Mouse (Mus musculus) CD8-positive naive resting alpha-beta T cell, adult 2 months (primary cell): Measurements from ENCODE around the gene Srgn.
A peak's percentile ranks its signal among the peaks of the same experiment; 100 is the strongest.

ENCODE experiments used
- DNase-seq, 2 experiments: peaks; one replicate each; pipeline ENCODE4 v3.0.0; 2022; ENCODE audit warnings: low read depth in 2 of 2, low spot score in 2 of 2

Srgn gene

DNA sequence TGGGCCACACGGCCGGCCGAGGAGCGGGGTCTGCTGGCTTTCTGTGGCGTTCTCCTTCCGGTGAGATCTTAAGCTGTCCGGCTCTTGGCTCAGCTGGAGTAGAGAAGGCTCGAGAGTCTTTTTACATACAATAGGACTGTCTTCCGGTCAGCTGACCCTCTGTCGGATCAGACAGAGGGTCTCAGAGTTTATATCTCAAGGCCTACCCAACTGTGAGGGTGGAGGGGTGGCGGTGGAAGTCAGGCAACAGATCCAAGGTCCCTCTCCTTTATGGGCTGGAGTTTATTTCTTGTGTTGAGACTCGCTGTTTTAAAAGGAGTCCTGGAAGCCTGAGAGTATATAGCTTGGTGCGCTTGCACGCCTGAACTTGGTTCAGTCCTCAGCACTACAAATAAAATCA lies at the start of gene Srgn:
Gene Srgn (minus strand): TSS at position 101 of the 400 bp plus-strand sequence.
- no peak for DNase-seq

DNA sequence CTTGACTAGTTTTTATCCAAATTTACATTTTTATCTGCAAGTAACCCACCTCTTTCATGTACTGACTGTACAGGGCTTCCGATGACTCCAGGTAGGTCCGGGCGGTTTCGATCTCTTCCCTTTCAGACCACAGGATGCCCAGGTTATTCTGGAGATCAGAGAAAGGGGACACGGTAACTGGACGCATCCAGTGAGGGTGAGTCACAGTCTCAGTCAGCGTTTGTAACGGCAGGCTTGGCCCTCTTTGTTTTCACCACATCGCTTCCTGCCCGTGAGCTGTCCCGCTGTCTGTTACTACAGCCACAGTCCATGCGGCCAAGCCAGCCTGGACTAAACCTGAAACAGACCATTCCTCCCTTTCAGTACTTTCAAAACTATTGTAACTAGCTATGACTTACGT lies 47.8 kb upstream of the Srgn start:
- DNase-seq, result no peak

DNA sequence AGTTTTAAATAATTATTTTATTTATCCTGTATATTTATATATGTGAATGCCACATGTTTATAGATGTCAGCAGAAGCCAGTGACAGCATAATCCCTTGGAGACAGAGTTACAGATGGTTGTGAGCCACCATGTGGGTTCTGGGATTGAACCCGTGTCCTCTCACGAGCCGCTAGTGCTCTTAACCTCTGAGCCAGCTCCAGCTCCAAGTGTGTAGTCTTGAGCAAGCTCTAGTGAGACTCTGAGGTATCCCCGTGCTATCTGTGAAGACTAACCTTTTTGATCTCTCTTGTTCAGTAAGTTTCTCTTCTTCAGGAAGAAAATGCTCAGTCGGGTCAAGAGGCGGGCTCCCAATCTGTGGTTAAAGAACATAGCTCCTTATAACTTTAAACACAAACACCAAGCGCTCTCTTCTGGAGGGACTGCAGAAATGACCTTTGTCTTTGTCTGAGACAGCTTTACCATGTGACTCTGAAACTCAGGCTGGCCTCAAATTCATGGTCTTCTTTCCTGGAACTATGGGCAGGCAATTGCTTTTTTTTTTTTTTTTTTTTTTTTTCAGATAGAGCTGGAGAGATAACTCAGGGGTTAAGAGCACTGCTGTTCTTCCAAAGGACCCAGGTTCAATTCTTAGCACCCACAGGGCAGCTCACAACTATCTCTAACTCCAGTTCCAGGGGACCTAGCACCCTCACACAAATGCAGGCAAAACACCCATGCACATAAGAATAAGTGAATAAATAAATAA lies 43.0 kb upstream of the Srgn start:
- DNase-seq, result no peak

DNA sequence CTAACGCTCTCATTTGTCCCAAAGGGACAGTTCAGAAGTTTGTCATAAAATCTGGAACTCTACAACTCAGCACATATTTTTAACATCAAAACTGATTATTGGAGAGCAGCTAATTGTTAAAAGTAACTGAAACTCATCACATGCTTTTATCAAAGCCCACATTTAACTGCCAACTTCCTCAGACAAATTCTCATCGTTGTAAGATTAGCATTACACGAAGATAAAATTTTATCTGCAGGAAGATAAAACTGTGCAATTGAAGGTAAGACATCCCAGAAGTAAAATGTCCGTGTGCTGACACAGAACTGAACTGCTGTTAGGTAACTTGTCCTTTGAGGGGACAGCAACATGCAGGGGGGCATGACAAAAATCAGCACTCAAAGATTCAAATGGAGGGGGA lies 41.6 kb upstream of the Srgn start:
- no peak for DNase-seq

DNA sequence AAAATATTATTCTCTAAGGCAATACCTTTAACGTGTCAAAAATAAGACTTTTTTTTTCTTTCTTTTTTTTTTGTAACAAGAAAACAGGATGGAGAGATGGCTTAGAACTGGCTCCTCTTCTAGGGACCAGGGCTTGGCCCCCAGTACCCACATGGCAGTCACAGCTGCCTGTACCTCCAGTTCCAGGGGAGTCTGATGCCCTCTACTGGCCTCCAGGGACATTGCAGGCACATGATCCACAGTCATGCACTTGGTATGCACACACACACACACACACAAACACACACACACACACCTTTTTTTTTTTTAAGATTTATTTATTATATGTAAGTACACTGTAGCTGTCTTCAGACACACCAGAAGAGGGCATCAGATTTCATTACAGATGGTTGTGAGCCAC lies 30.5 kb upstream of the Srgn start:
- no peak for DNase-seq

DNA sequence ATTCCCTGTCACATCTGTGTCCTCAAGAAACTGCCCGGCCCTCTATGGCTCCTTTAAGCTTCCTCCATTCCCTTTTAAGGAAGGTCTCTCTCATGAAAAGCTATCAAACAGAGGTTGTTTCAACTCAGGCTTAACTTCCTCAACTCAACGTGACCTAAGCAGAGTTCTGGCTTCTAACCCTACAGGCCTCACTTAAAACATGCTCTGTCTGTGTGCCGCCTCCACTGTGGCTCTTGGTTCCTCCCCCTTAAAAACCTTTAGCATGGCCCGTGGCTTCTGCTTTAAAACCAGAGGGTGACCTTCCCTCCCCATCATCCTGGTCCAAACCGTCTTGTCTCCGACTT lies 29.3 kb upstream of the Srgn start:
- DNase-seq, result no peak

DNA sequence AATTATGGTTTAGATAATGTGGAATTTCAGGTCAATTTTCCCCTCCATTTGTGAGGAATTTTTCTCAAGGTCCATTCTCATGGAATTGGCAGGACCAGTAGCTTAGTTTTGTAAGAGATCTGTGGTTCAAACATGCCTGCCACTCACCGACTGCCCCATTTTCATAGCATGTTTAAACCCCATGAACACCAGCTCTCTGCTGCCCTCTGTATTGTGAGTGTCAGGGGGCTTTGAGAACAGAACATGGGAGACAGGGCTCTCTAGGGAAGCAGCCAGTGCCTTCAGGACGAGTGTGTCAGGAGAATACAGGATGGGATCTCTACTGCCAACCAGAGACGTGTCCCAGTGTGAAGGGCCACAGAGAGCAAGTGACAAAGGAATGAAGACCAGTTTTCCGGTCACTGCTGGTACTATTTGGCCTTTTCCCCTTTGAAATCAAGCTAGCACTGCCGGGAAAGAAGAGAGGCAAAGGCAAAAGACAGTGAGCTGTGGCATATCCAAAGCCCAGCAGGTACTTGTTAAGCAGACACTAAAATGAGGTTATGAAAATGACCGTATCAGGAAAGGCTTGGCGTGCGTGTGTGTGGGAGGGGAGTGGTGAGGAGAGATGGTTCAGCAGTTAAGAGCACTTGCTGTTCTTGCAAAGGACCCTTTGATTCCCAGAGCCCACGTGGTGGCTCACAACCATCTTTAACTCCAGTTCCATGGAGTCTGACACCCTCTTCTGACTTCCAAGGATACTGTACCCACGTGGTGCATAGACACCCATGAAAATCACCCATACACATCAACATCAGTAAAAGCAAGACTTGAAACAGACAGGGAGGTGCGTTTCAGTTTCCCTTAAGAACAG lies 28.7 kb upstream of the Srgn start:
- no peak for DNase-seq

DNA sequence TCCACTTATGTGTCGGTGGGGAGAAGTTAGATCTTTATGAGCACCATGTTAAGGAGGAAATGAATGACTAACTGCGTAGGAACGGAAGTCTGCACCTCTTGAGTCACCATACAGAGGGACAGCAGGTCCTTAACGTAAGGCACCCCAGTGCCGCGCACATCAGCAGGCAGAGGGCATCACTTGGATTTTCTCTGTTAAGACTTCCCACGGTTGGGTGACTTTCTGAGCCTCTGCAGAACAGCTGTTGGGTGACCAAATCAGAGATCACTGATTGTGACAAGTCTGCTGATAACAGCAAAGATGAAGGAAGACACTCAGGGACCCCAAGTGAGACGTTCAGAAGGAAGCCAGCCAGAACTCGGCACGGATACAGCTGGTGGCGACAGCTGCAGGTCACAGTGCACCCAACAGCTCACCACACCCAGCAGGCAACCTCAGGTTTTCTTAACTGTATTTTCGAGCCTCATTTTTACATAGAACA lies 26.4 kb upstream of the Srgn start:
- DNase-seq, result peak; percentile 18 to 44

DNA sequence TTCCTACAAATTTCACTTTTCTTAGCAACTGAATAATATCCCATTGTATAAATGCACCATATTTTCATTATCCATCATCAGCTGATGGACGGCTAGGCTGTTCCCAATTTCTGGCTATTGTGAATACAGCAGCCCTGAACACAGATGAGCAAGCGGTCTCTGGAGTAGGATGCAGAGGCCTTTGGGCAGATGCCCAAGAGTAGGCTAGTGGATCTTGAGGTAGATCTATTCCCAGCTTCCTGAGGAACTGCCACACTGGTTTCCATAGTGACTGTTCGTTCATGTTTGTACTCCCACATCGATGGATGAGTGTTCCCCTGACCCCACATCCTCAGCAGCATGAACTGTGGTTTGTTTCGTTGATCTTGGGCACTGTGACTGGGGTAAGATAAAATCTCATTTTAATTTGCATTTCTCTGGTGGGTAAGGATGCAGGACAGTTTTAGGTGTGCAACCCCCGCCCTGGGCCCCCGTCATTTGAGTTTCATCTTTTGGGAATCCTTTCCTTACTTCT lies 23.6 kb upstream of the Srgn start:
- DNase-seq, result no peak

DNA sequence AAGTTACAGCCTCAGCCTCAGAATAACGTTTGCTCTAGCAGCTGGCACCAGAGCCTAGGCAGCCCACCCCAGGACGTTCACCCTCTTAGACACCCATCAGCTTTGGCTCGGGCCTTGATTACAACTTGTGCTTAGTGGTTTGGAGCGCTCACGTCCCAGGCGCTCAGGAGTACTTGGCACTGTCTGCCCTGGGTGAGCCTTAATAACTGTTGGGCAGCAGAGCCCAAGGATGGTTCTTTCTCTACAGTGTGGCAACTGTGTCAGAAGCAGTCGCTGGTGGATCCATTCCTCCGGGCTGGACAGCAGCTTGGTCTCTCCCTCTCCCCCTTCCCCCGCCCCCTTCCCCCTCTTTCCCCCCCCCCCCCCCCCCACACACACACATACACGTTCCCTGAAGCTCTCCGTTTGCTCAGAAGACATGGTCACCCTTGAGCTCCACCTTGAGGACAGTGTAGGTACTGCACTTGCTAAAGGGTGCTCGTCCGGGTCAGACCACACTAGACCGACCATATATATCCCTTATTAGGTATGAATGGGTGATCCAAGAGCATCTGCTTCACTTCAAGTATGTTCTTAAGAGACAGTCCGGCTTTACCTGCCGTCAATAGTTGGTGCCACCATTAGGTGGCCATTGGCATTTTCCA lies 22.4 kb upstream of the Srgn start:
- peak; percentile 74 to 81 for DNase-seq

DNA sequence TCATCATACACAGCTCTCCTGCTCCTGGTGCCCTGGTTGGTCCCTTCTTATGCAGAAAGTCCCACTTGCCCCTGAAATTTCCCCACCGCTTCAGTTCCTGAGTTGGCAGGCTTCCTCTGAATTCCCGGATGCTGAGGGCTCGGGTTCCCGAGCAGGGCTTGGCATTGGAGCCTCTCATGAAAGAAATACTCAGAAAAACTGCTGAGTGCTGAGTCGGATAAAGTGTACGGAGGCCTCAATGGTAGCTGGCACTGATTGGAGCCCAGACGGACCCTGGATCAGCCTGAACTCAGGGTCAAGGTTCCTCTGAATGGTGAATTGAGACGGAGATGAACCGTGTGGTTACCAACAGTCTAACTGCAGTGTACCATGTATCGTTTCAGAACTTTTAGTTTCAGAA lies 19.2 kb upstream of the Srgn start:
- no peak for DNase-seq

DNA sequence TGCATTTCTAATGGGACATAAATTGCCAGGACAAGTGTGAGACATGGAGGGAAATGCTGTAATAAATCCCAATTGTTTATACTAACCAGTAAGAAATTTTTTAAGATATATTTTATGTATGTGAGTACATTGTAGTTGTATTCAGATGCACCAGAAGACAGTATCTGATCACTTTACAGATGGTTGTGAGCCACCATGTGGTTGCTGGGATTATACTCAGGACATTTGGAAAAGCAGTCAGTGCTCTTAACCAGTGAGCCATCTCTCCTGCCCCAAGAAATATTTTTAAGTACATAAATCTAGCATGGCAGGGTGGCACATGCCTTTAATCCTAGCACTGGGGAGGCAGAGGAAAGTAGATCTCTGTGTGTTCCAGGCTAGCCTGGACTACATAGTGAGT lies 18.5 kb upstream of the Srgn start:
- no peak for DNase-seq

DNA sequence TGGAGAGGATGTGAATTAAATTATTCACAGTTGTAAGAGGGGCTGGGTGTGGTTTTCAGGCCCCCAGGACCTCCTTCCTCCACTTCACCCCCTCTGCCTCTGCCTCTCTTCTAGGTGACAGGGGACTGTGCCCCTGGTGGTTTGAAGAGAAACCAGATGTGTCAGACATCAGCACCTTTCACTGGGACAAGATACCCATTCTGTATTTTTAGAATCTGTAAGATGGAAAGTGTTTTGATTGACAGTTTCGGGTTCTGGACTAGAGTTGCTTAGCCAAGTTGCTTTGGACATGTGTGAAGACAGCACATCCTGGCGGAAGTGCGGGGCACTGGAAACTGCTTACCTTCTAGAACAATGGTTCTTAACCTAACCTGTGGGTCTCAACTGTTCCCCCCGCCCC lies 17.1 kb upstream of the Srgn start:
- DNase-seq, result peak in 1 of 2 experiments; percentile 12

DNA sequence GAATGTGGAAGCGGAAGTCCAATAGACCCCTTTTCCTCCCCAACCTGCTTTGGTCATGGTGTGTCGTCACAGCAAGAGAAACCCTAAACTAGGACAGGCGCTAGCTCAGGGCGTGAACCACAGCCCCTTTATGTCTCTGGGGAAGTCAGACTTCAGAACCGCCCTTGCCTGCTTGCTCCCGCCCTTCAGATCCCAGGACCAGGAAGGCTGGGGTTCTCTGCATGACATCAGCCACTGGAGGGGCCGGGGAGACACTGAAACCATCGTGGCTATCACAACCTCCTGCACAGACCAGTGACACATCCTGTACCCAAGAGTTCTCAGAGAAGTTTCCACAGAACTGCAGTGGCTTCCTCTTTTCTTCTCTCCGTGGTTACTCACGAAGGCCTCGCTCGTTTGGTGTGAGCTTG lies 16.2 kb upstream of the Srgn start:
- DNase-seq, result peak; percentile 70 to 71

DNA sequence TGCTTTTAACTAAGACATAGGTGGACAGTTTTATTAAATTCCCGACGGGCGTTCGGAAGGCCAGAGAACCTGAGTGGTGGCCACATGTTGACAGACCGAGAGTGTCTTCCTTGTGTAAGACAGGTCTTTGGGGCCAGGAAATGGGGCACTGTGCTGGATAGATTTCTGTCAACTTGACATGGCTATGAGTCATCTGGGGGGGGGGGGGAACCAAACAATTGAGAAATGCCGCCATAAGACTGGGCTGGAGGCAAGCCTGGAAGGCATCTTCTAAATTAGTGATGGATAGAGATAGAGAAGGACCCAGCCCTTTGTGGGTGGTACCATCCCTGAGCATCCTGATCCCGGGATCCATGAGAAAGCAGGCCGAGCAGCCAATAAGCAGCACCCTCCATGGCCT lies 15.7 kb upstream of the Srgn start:
- DNase-seq, result no peak

DNA sequence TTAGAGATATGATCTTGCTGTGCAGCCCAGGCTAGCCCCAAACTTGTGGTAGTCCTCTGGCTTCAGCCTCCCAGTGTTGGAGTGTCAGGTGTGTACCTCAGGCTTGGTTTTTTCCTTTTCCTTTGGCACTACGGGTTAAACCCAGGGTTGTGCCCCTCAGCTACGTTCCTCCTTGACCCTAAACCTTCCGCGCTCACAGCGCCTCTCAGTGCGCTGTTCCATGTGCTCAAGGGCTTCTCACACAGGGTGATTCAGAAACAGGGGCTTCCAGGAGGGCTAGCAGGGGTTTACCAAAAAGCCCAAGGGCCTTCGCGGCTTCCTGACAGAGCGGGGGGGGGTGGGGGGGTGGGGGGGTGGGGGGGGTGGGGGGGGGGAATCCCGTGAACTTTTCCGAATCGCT lies 15.3 kb upstream of the Srgn start:
- DNase-seq, result no peak

DNA sequence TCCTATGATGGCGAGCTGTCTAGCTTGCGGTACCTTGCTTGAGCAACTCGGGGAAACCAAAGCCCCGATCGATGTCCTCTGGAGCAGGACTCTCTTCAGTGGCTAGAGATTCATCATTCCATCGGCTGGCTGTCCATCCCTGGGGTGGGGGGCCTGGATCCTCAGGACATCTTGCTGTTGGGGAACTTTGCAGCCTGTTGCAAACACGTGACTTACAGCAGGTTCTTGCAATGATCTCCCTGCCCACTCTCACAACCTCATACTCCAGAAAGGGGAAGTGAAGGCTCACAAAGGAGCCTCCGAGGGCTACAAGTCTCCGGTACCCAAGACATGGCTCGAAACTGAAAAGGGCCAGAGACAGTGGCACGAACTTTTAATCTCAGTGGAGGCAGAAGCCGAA lies 14.2 kb upstream of the Srgn start:
- DNase-seq, result no peak

DNA sequence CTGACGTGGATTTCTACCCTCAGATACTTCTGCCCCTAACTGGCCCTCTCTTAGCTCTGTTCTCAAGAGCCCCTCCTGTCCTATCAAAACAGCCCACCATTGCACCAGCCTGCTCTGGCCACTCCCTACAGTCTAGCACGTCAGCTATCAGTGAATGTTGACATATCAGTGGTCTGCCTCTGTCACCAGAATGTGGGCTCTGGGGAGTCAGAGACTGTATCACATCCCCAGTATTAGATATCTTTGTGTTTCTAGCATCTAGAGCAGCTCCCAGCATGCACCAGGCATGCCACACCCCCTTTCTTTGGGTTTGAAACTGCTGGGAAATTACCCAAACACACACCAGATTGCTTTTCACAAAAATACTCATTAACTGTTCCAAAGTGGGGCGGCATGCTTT lies 13.5 kb upstream of the Srgn start:
- DNase-seq, result no peak

DNA sequence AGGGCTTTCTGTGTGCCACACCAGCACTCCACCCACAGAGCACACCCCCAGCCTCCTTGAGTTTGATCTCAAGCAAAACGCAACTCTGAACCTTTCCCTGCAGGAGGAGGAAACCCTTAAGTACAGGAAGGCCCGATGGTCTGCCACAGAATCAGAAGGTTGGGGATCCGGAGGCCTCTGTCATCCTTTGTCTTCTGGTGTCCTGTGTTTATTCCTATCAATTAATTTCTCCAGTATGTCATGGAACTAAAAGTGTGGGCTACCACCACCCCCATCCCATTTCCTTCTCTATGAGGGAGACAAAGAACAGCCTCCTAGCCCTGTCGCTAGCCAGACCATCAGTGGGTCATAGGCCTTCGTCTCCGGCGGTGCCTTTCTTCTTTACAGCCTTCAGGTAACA lies 7.3 kb upstream of the Srgn start:
- DNase-seq, result no peak

DNA sequence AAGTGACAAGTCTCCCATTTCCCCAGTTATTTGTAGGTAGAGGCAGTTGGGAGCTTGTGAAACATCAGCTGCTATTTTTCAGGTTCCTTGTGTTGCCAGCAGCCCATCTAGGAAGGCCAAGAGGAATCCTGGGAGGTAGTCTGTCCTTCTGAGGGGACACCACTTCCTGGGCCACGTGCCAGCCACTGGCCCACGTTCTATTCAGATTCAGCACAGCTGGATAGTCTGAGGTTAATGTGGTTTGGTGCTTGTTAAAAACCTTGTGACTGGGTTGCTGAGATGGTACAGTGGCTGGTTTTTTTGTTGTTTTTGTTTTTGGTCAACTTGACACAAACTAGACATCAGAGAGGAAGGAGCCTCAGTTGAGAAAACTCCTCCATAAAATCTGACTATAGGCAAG lies 5.6 kb upstream of the Srgn start:
- no peak for DNase-seq

DNA sequence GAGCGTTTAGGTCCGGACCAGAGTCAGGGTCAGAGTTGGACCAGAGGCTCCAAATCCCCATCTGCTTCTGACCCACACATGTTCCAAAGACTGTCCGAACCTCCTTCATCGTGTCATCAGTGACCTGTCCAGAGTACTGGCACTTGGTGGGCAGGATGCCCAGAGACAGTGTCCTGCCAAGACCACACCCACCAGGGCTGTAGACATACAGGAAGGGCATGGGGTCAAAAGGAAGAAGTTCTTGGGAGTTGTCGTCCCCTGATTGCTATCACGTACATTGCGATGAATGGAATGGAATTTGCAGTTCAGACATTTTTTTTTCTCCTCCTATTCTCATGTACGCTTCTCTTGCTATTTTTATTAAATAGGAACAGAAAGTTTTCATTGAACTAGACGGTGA lies 2.9 kb upstream of the Srgn start:
- DNase-seq, result no peak
